Mouse (Mus musculus) liver, embryonic 12.5 days (tissue): ENCODE data around the gene Rad51b. TPM values are rescaled to one million over a fixed set of nuclear protein-coding genes. Genes with fewer than 3 reads are reported as not detected.

Source experiments
- ATAC-seq: fragments of 200-750 bp; cut with Nextera tagmentation; 2 replicates; pipeline ENCODE4 v1.8.0; 2017; ENCODE audit warnings: moderate number of reproducible peaks, mild to moderate bottlenecking, moderate library complexity
- H3K27ac ChIP-seq: fragments of 300-500 bp; sonication (generic); 2 replicates; pipeline ENCODE4 v1.5.1; 2016; ENCODE audit warnings: mild to moderate bottlenecking
- H3K27me3 ChIP-seq: fragments of 300-500 bp; sonication (generic); replicated peaks from 2 replicates; pipeline ENCODE4 v1.6.1; 2016; ENCODE audit warnings: mild to moderate bottlenecking, moderate library complexity
- H3K36me3 ChIP-seq: fragments of 300-500 bp; sonication (generic); 2 replicates; pipeline ENCODE4 v1.6.1; 2016; ENCODE audit warnings: mild to moderate bottlenecking, moderate library complexity
- H3K4me1 ChIP-seq: fragments of 300-500 bp; sonication (generic); 2 replicates; pipeline ENCODE4 v1.6.1; 2016
- H3K4me2 ChIP-seq: fragments of 300-500 bp; sonication (generic); 2 replicates; pipeline ENCODE4 v1.6.1; 2016; ENCODE audit warnings: mild to moderate bottlenecking, moderate library complexity
- H3K4me3 ChIP-seq: fragments of 300-500 bp; sonication (generic); 2 replicates; pipeline ENCODE4 v1.5.1; 2016; ENCODE audit warnings: mild to moderate bottlenecking, moderate library complexity
- H3K9ac ChIP-seq: fragments of 300-500 bp; sonication (generic); 2 replicates; pipeline ENCODE4 v1.6.1; 2016; ENCODE audit warnings: mild to moderate bottlenecking, moderate library complexity
- H3K9me3 ChIP-seq: fragments of 300-500 bp; sonication (generic); replicated peaks from 2 replicates; pipeline ENCODE4 v1.6.1; 2016; ENCODE audit warnings: mild to moderate bottlenecking, moderate library complexity
- WGBS: fragments of 180-500 bp; shearing (Covaris S2); methylation state at CpG from one replicate; pipeline ENCODE4 v1.1.7; 2016; ENCODE audit not compliant: insufficient replicate concordance; 5-methylcytosine and 5-hydroxymethylcytosine counted together
- polyA plus RNA-seq: library from polyadenylated mRNA; unstranded; fragments of >200 nt; fragmentation: Nextera tagmentation; extraction: Ambion mirVana; gene quantifications from 2 replicates; pipeline ENCODE4 v1.2.1, GENCODE M21; 2016

Gene Rad51b
- polyA plus RNA-seq, 1 experiment from 2014 or later, result 7.5 TPM

GRCm38 (mm10) chr12:79735341-79735785 is 438.3 kb downstream of the Rad51b start:
- Histone ChIP-seq H3K9ac (no peak overlapping the region), H3K27ac (no peak overlapping the region), H3K36me3 (no peaks in the 10 kb centered on the region), H3K4me2 (no peak overlapping the region), H3K9me3 (no peaks in the 10 kb centered on the region), H3K4me1 (peaks cover 16% of the 10 kb centered on the region), H3K27me3 (no peaks in the 10 kb centered on the region), H3K4me3 (no peak overlapping the region)
- WGBS, result 75% methylated on average over 13 of the region's 13 CpGs
- ATAC-seq, result no peak

DNA sequence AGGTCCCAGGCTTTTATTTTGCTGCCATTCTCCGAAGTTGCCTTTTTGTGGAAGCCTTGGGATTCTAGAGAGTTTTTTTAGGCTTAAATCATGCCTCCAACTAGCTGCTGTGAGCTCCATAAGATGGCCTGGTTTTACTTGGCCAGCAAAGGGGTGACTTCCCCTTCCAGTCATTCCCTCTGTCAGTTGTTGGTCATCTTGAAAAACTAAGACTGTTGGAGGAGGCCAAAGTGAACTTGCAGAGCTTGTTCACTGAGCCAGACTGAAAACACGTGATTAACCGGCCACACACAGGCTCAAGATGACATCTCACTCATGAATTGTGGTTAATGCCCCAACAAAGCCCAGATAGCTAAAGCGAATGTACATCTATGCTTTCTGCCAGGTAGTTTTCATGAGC is 438.8 kb downstream of the Rad51b start:
- no peak for ATAC-seq
- 66% methylated on average over 4 of the region's 4 CpGs for WGBS
- H3K36me3 ChIP-seq, result no peaks in the 10 kb centered on the region
- H3K4me1 ChIP-seq, result peaks cover 14% of the 10 kb centered on the region
- no peak overlapping the region for H3K9ac ChIP-seq
- no peaks in the 10 kb centered on the region for H3K9me3 ChIP-seq
- H3K4me3 ChIP-seq, result no peak overlapping the region
- no peak overlapping the region for H3K4me2 ChIP-seq
- H3K27me3 ChIP-seq, result no peaks in the 10 kb centered on the region
- no peak overlapping the region for H3K27ac ChIP-seq

GRCm38 (mm10) chr12:79738700-79739099 is 441.6 kb downstream of the Rad51b start:
- Histone ChIP-seq H3K9ac (no peak overlapping the region), H3K9me3 (no peaks in the 10 kb centered on the region), H3K4me2 (no peak overlapping the region), H3K36me3 (no peaks in the 10 kb centered on the region), H3K27me3 (no peaks in the 10 kb centered on the region), H3K4me1 (peaks cover 11% of the 10 kb centered on the region; the same call in 1 of the 2 replicates), H3K4me3 (no peak overlapping the region), H3K27ac (no peak overlapping the region)
- no peak for ATAC-seq

- no peaks in the 10 kb centered on the region for H3K9me3 ChIP-seq
- WGBS, result 67% methylated on average over 11 of the region's 11 CpGs
- H3K4me3 ChIP-seq, result no peak overlapping the region
- no peaks in the 10 kb centered on the region for H3K36me3 ChIP-seq
- no peak for ATAC-seq
- peaks cover 11% of the 10 kb centered on the region; the same call in 1 of the 2 replicates for H3K4me1 ChIP-seq
- no peak overlapping the region for H3K9ac ChIP-seq
- H3K27ac ChIP-seq, result no peak overlapping the region
- H3K27me3 ChIP-seq, result no peaks in the 10 kb centered on the region
- no peak overlapping the region for H3K4me2 ChIP-seq
Measured at GRCm38 (mm10) chr12:79739918-79740639, 443.0 kb downstream of the Rad51b start.

DNA sequence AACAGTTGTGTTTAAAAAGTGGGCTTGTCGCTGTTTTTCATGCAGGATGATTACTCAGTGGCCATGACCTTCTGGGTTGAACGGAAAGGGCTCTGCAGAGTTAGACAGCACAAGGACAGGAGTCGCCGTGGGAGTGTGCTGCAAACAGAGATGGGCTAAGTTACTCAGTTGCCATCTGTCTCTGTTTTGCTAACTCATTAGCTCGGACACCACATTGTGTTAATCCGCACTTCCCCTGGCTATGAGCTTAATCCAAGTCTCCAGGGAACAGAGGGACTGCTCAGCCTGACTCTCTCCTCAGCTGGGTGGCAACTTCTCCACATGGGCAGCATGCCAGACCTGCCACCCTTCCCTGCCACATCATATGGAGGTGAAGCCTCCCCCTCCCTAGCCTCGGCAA is 445.1 kb downstream of the Rad51b start:
- no peaks in the 10 kb centered on the region for H3K36me3 ChIP-seq
- WGBS, result 54% methylated on average over 7 of the region's 7 CpGs
- no peak overlapping the region for H3K4me3 ChIP-seq
- H3K9ac ChIP-seq, result no peak overlapping the region
- no peaks in the 10 kb centered on the region for H3K9me3 ChIP-seq
- no peak for ATAC-seq
- H3K27ac ChIP-seq, result no peak overlapping the region; the same call in 1 of the 2 replicates
- peaks cover 11% of the 10 kb centered on the region; the same call in 1 of the 2 replicates for H3K4me1 ChIP-seq
- H3K4me2 ChIP-seq, result no peak overlapping the region
- H3K27me3 ChIP-seq, result no peaks in the 10 kb centered on the region

DNA sequence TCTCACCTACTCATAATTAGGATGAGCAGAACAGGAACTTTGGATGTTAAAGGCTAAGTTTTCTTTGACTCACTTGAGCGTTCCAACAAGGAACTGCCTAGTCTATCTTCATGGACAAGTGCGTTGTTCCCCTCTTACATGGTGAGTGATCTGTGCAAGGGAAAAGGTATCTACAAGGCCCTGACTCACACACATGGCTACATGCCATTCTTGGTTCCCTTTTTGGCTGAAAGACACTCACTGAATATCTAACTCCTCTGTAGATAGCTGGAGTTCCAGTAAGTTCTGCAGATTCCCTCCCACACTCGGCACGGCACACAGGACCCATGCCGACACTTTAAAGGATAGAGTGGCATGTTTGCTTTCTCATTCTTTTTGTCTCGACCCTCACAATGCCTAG is 447.0 kb downstream of the Rad51b start:
- Histone ChIP-seq H3K4me1 (peaks cover 11% of the 10 kb centered on the region; the same call in 1 of the 2 replicates), H3K4me2 (no peak overlapping the region), H3K9me3 (no peaks in the 10 kb centered on the region), H3K4me3 (no peak overlapping the region), H3K9ac (no peak overlapping the region), H3K27ac (no peak overlapping the region), H3K27me3 (no peaks in the 10 kb centered on the region), H3K36me3 (no peaks in the 10 kb centered on the region)
- 71% methylated on average over 6 of the region's 6 CpGs for WGBS
- ATAC-seq, result no peak

- Histone ChIP-seq H3K9ac (no peak overlapping the region), H3K9me3 (no peaks in the 10 kb centered on the region), H3K4me3 (no peak overlapping the region), H3K4me2 (no peak overlapping the region), H3K4me1 (peaks cover 16% of the 10 kb centered on the region; the same call in 1 of the 2 replicates), H3K36me3 (no peaks in the 10 kb centered on the region), H3K27me3 (no peaks in the 10 kb centered on the region), H3K27ac (no peak overlapping the region)
- WGBS, result 67% methylated on average over 5 of the region's 5 CpGs
- no peak for ATAC-seq
Measured at GRCm38 (mm10) chr12:79745225-79745624, 448.1 kb downstream of the Rad51b start.

DNA sequence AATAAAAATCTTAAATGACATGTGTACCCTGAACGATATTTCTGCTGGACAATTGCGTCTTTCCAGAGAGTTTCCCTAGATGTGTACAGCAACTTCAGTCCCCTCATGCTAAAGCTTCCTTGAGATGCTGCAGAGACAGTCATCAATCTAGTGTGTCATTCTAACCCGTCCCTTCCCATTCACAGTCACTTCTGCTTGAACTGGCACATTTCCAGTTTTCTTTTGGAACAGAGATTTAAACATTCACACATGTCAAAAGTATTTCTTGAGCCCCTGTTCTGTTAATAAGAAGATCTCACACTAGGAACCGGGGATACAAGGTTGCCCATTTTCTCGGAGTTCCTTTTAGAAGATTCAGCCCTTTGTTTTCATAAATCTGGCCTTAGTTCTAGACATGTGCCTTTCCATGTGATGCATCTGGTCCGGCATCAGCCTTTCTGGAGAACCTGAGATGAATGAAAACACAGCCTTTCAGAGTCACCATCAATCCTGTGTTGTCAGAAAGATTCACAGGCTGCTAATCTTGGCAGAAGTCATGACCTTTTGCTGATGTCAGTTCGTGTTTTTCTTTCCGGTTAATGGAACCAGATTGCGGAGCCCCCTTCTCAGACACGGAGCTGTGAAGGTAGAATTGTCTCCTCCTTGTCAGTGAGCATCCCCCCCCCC is 448.9 kb downstream of the Rad51b start:
- no peaks in the 10 kb centered on the region for H3K36me3 ChIP-seq
- no peak overlapping the region for H3K4me2 ChIP-seq
- ATAC-seq, result no peak
- H3K27me3 ChIP-seq, result no peaks in the 10 kb centered on the region
- H3K9me3 ChIP-seq, result no peaks in the 10 kb centered on the region
- H3K9ac ChIP-seq, result no peak overlapping the region
- no peak overlapping the region for H3K4me3 ChIP-seq
- peaks cover 19% of the 10 kb centered on the region; the same call in 1 of the 2 replicates for H3K4me1 ChIP-seq
- no peak overlapping the region for H3K27ac ChIP-seq
- WGBS, result 64% methylated on average over 10 of the region's 10 CpGs

- H3K9me3 ChIP-seq, result no peaks in the 10 kb centered on the region
- H3K4me1 ChIP-seq, result peaks cover 24% of the 10 kb centered on the region
- no peaks in the 10 kb centered on the region for H3K36me3 ChIP-seq
- WGBS, result 79% methylated on average over 3 of the region's 3 CpGs
- no peak overlapping the region for H3K4me2 ChIP-seq
- no peak for ATAC-seq
- H3K27ac ChIP-seq, result no peak overlapping the region
- H3K27me3 ChIP-seq, result no peaks in the 10 kb centered on the region
- no peak overlapping the region for H3K4me3 ChIP-seq
- no peak overlapping the region for H3K9ac ChIP-seq
Measured at GRCm38 (mm10) chr12:79747541-79747940, 450.5 kb downstream of the Rad51b start.

- Histone ChIP-seq H3K36me3 (no peaks in the 10 kb centered on the region), H3K9ac (no peak overlapping the region), H3K9me3 (no peaks in the 10 kb centered on the region), H3K27ac (no peak overlapping the region), H3K27me3 (no peaks in the 10 kb centered on the region), H3K4me2 (no peak overlapping the region), H3K4me3 (no peak overlapping the region), H3K4me1 (peaks cover 23% of the 10 kb centered on the region)
- ATAC-seq, result no peak
- WGBS, result 55% methylated on average over 4 of the region's 4 CpGs
Measured at GRCm38 (mm10) chr12:79748862-79749261, 451.8 kb downstream of the Rad51b start.

DNA sequence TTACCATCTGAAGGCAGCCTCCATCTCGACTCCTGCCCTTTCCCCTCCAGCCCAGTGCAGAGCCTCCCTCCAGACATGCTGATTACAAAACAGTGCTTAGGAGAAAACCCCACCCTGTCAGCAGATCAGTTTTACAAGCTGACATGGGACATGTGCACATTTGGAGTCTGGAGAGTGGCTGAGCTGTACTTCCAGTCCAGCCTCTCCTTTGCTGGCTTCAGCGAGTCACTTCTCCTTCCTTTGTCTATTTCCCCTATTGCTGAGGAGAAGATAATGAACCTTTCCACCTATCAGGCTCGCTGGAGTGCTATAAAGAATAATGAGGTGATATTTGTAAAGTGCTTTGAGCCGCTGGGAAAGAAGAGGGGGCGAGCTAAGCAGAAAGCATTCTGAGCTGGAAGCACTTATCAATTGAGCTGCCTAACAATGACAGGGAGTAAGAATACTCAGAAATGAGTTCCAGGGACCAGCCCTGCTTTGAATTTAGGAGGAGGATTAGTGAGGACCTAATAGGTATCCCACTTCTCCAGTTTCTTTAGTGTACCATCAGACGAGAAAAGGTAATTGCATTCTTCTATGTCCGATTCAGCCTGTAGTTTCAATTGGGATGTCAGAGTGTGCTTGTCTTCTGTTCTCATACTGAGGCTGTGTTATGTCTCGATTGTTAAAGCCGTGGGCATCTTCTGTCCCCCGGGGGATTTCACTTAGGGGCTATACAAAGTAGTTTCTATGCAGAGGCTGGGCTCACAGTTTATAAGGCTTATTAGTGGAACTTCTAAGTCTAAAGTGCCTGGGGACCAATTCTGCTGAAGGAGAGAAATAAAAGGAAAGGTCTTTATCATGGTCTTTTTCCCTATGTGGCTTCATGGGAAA is 453.4 kb downstream of the Rad51b start:
- Histone ChIP-seq H3K9me3 (no peaks in the 10 kb centered on the region), H3K27ac (0 out of 2 replicates have a peak overlapping the region, but pooled peaks have one; percentile 5), H3K4me2 (no peak overlapping the region), H3K36me3 (no peaks in the 10 kb centered on the region), H3K4me3 (no peak overlapping the region), H3K27me3 (no peaks in the 10 kb centered on the region), H3K9ac (no peak overlapping the region), H3K4me1 (peaks cover 23% of the 10 kb centered on the region)
- peak; percentile 30; the same call in 1 of the 2 replicates for ATAC-seq
- WGBS, result 48% methylated on average over 10 of the region's 10 CpGs

DNA sequence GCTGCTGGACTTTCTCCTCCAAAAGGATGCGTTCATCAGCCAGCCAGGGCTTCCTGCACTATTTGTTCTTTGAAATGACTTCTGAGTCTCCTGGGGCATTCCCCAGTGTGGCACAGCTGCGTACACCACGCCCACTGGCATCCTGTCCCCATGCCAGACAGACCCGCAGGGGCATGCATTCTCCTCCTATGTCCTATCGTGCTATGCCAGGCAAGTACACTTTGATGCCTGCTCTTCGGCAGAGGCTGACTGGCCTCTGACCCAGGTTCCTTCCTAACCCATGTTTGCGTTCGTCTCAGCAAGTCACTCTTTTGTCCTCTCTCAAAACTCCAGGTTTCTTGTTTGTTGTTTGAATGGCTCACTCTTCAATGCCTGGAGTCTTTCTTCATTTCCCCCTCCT is 454.7 kb downstream of the Rad51b start:
- no peak for ATAC-seq
- Histone ChIP-seq H3K36me3 (no peaks in the 10 kb centered on the region), H3K27ac (no peak overlapping the region; the same call in 1 of the 2 replicates), H3K27me3 (no peaks in the 10 kb centered on the region), H3K4me1 (peaks cover 30% of the 10 kb centered on the region), H3K4me3 (no peak overlapping the region), H3K4me2 (no peak overlapping the region), H3K9me3 (no peaks in the 10 kb centered on the region), H3K9ac (no peak overlapping the region)
- WGBS, result 67% methylated on average over 8 of the region's 8 CpGs
